Mouse (Mus musculus): Measurements from ENCODE around the gene Chka. TPM values are rescaled to one million over a fixed set of nuclear protein-coding genes. Genes with fewer than 3 reads are reported as not detected.

The Chka gene
- total RNA-seq, 2 experiments from 2014 or later: 85.8 to 106 TPM

DNA sequence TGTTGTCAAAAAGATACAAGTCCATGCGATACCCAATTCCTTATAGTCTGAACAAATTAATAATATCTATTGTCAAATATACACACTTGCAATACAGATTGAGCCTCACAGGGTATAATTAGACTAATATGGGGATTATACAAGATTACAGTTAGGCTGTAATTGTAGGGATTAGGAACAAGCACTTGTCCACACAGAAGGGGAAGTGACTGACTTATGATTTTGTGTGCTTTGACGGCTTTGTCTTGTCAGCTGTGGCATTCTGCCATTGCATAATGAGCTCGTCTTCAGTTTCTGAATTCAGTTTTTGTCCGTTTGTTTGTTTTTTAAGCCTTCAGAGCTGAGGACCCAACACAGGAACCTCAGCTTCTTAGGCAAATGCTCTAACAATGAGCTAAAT, 30.6 kb downstream of the Chka start:
- no peak for DNase-seq (ENCODE audit: low spot score in 2 of 2)

DNA sequence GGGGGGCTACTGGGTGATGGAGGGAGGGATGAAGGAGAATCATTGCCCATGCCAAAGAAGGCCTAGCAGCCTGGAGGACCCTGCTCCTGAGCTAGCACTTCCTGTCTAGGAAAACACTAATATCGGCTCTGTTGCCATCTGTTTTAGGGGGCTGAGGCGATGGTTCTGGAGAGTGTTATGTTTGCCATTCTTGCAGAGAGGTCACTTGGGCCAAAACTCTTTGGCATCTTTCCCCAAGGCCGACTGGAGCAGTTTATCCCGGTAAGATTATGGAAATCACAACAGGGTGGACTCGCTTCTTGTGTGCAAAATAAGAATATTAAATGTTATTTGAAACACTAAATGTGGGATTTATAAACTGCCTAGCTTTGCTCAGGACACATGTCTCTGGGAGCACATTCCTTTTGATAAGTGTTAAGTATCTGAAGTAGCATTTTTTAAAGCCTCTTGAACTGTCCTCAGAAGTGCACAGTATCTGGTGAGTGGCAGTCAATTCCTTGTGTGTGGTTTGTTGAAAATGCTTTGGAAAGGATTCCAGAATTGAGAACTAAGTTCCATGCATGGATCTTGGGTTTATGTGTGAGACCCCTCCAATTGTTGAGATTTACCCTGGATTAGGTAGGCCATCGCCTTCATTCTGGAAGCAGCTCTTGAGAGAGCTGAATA, 32.9 kb downstream of the Chka start:
- no peak for DNase-seq (ENCODE audit: low spot score in 2 of 2)

DNA sequence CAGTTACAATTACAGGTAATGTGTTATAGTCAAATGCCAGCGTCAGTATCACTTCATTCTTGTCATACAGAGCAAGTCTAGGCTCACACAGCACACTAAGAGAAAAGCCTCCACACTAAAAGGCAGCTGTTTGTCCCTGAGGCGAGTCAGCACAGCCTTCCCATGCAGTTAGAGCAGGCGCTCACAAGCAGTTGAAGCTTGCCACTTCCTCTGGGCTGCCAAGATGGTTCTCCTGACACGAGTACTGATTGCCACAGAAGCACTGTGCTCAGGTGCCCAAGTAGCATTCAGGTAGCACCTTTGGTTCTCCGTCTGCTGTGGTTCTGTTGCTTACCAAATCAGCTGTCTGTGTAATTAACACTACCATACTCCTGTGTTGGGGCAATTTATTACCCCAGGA, 37.5 kb downstream of the Chka start:
- DNase-seq (ENCODE audit: low spot score in 2 of 2): no peak

DNA sequence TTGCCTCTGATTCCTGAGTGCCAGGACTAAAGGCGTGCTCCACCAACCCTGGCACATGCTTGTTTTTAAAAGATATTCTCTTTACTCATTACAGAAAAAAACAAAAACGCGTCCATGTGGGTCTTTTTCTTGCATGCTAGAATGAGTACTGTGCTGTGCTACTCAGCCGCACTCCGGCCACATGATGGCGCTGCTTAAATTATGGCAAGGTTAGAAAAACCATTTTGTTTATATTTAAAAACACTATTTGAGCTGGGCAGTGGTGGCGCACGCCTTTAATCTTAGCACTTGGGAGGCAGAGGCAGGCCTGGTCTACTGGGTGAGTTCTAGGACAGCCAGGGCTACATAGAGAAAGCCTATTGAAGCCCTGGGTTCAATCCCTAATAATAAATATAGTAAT, 38.6 kb downstream of the Chka start:
- no peak for DNase-seq (ENCODE audit: low spot score in 2 of 2)

DNA sequence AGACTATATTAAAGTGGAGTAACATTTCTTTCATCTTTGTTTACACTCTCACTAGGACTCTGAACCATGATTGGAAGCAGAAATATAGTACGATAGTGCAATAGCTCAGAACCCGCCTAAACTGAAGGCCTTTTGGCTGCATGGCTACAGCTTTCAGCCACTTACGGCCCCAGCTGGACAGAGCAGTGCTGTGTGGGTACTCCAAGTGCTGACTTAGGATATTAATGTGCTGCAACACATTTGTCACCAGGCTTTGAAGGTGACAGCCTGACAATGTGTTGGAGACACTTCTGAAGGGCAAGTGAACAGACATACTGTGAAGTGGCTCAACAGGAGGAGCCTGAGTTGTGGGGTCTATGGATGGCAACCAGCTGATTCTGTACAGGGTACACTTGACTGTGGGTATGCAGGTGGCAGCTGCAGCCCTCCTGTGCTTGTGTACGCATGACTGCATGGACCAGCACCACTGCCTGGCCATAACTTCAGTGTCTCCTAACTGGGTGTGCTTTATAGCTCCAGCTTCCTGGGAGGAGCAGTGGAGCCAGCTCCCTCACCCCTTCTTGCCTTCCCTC, 42.1 kb downstream of the Chka start:
- no peak for DNase-seq (ENCODE audit: low spot score in 2 of 2)

DNA sequence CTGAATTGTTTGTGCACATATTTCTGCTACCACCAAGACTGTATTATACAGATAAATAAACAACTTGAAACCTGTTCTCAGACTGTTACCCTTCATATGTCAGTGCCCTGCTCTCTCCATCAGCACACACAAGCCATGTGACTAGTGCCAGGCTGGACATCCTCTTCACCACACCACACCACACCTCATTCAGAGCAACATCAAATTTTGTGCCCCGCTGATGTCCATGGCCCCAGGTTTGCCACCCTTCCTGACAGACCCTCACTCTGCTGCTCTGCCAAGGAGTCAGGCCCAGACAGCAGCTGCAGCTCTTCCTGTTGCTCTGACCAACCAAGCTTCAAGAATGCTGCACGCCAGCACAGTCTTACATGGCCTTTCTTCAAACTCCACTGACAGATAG, 42.7 kb downstream of the Chka start:
- DNase-seq (ENCODE audit: low spot score in 2 of 2): no peak

DNA sequence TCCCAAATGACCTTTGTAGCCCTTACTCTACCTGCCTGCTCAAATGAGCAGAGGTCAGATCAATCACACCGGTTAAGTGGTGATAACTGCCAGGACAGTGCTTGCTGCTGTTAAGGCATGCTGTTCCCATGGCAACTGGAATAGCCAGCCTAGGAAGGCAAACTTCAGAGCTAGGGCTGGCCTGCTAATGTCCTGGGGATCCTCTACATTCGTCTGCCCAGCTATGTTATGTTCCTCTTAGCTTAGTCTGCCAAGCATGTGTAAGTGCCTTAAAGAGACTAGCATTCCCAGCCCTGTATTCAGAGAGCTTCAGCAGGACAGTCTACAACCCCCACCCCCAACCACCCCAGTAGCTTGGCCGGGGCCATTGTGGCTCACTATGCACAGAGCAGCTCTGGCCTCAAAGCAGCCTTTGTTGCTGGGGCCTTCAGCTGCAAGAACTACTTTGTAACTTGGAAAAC, 43.6 kb downstream of the Chka start:
- no peak for DNase-seq (ENCODE audit: low spot score in 2 of 2)

DNA sequence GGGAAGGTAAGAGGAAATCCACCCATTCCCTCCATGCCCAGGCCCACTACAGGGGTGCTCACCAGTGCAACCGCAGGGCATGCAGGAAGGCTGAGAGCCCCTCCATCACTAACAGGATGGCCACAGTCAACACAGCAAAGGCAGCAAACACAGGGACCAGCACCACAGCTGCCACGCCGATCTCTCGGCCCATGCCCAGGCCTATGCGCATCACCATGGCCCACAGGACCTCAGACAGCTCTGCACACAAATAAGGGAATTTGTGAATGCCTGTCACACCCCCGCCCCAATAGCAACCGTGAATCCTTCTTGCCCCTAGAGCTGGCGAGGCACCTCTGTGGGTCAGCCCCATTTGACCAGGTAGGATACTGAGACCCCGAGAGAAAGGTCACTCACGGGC, 44.6 kb downstream of the Chka start:
- no peak for DNase-seq (ENCODE audit: low spot score in 2 of 2)

DNA sequence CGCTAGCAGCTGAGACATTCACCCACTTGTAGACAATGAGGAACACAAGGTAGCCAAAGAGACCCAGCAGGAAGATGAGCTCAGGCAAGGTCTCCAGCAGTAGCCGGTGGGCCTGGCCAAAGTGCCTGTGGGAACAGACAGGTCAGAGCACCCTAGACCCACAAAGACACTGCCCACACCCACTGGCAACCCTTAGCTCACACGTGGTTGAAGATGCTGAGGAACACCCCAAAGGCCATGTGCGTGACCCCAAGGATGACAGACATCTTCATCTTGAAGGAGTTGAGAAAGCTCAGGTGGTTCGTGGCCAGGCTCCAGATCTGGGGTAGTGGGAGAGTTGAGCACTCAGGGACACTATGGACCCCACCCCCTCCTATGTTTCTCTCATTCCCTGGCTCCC, 46.0 kb downstream of the Chka start:
- DNase-seq (ENCODE audit: low spot score in 2 of 2): no peak

DNA sequence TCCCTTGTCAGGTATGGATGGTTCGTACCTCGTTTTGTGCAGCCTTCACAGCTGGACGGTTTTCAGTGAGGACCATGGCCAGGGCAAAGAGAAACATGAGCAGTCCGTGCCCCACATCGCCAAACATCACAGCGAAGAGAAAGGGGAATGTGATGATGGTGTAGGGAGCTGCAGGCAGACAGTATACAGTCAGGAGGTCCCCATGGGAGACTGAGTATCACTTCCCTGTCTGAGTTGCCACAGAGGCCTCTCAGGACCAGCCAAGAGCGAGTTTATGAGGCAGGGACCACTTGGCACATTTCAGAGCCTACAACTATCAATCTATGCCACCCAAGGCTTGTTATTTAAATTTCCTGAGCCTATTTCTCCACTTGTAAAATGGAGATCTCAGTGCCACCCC, 47.4 kb downstream of the Chka start:
- DNase-seq (ENCODE audit: low spot score in 2 of 2): no peak

DNA sequence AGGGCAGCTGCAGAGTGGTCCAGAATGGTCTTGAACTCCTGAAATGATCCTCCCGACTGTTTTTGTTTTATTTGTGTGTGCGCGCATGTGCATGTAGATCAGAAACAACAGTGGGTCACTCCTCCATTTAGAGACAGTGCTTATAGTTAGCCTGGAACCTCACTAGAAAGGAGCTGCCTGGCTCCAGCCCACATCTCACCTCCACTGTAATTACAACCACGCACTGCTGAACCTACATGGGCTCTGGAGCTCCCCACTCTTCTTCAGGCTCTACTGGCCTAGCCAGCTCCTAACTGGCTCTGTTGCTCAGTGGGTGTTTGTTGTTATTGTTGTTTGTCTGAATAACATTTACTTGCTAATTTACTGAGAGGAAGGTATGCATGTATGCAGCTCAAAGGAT, 48.0 kb downstream of the Chka start:
- DNase-seq (ENCODE audit: low spot score in 2 of 2): no peak

DNA sequence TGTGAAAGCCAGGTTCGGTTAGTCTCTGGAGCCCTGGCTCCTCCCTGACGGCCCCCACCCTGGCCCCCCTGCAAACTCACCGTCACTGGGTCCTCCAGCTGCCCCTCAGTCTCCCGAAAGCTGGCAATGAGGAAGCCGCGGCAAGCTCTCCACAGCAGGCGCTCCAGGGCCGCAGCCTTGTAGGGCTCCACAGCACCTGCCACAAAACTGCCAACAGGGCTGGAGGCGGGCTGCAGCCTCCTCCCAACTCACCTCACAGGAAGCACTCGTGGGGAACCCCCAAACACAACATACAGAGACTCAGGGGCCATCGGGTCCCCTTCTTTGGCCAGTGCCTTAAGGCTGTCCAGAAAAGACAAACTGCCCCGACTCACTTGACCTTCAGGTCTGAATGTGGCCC, 51.4 kb downstream of the Chka start:
- no peak for DNase-seq (ENCODE audit: low spot score in 2 of 2)

DNA sequence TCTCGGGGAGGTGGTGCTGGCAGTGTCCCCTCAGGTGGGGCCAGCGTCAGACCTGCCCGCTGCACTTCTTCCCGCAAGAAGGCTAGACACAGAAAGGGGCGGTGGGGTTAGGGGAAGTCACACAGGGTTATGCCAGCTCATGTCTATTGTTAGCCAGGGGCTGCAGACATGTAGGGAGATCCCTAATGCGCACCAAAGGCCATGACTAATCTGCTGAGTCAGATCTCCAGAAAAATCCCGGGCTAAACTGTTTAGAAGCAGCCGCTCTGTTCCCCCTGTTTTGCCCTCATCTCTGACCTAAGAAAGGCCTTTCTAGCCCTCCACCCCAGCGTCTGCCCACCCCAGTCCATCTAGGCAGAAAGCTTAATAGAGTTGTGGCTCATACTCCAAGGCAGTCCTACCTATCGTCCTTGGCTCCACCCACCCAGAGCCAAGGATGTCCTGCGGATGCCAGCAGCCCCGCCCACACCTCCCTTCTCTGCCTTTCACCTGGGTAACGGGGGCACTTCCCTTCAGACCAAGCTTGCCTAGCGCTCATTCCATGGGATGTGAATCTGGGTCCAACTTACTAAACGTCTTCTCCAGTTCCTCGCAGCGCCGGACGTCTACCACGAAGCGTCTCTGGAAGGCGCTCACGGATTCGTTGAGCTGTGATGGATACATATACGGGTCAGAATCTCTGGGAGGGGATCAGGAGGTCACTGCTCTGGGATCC, 52.2 kb downstream of the Chka start:
- DNase-seq (ENCODE audit: low spot score in 2 of 2): no peak

DNA sequence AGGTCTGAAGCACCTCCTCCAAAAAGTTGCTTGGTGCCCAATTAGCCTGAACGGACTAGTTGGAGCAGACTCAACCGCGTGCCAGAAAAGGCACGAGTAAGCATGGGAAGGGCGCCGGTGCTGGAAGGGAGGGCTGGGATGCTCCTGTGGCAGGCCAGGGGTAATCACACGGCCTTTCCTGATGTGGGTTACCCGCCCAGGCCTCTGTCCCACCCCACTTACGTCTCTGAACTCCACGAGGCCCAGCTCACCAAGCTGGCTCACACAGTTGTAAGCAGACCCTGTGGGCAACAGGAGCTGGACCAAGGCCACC, 52.7 kb downstream of the Chka start:
- DNase-seq (ENCODE audit: low spot score in 2 of 2): no peak

DNA sequence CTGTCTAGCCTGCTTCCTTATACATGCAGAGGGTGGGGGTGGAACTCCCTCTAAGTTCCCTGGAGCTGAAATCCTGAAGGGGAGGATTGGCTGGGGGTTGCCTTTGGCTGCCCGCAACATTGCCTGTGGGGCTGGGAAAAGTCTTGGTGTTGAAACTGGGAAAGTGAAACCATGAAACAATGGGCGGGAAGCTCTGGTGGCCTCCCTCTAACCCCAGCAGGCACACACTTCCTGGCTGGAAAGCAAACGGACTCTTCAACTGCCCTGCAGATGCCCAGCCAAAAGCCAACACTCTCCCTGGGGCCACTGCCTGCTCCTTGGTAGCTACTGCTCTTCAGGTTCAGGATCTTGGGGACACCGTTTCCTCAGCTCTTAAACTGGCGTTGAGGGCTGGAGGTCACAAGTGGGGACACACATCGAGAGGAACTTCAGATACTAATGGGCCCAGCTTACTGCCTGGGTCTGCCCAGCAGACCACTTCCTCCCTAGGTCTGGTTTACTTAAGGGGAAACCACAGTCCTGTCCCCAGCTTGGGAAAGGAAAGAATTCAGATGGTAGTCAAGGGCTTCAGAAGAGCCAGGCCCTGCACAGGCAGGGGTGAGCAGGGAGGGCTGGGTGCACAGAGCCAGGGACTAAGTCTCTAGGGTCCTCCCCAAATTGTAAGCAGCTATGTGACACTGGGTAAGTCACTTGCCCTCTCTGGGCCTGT, 53.8 kb downstream of the Chka start:
- DNase-seq (ENCODE audit: low spot score in 2 of 2): no peak

DNA sequence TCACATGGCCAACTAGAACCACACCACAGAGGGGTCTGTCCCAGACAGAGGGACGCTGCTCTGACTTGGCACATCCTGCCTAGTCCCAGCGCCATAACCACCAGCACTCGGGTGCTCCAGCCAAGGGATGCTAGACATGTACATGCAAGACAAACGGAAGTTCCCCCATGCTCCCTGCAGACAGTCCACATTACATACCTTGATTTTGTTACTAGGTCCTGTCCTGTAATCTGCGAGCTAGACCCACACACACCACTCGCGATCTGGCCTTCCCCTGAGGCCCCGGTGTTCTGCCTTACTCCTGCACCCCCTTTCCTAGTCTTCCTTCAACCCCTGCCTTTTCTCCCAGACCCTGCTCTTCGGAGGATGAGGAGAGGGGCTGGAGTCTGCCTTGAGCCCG, 54.8 kb downstream of the Chka start:
- DNase-seq (ENCODE audit: low spot score in 2 of 2): no peak

DNA sequence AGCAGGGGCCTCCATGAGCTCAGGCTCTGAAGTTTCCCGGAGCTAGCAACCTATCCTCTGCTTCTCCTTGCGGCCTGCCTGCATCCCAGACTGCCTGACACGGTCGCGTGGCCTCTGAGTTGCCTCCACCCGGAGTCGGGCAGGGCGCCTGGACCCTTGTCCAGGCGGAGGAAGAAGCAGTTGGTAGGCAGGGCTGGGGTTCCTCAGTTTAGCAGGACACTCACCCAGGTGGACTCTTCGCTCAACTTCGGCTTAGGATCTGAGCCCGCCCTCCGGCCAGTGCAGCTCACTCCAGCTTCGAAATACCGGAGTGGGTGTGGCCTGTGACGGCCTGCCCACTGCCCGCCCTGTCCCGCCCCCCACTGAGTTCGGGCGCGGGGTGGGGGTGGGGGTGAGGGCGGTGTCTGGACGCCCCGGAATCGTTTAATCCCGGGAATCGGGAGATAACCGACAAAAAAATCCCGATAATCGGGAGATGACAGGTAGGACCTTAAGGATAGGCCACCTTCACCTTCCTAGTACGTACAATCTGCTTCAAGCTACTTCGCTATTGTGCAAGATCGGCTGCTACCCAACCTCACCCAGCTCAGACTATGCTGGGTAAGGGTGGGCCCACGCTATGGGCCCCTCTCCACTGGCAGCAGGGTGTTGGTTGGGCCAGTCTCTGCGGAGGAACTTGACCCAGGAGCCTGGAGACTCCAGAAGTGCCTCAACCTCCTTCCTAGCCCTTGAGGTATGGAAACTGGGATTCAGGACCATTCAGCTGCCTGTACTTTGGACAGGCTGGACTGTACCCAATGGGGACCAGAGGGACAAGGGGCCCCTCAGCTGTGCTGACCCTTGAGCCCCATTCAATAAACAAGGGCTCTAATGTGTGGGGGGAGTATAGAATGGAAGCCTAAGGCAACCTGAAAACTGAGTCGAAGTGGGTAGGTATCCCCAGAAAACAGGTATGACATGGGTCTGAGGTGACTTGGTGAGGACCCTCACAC, 55.5 kb downstream of the Chka start, which contains the start of gene Tcirg1:
Gene Tcirg1 (minus strand): TSS at position 339 of the 992 bp plus-strand sequence.
- DNase-seq (ENCODE audit: low spot score in 2 of 2): peak; percentile 50 to 65

DNA sequence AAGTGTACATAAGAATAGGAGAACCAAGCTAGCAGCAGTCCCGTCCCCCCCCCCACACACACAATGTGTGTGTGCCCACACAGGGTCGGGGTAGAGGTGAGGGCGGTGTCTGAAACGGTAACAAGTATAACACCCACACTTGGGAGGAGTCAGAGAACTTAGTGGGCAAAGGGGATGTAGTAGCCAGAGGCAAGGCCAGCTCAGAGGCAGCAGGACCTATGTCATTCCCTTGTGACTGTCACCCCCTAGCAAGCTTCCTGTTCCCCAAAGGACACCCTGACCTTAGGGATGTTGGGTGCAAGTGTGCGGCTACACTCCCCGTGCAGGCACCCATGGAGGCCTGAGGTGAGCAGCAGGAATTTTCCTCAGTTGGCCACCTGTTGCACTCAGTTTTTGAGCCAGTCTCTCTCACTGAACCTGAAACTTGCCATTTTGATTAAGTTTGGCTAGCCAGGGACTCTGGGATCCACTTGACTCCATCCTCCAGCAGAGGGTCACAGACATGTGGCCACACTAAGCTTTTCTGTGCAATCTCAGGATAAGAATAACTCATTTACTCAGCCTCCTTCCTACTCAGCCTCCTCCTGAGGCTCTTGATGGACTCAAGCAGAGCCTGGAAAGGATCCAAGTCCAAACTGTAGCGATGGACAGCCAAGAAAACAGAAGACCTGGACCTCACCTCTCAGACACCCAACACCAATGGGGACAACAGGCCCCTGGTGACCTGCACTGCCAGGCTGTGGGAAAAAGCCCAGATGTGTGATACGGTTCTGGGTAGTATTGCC, 56.5 kb downstream of the Chka start:
- no peak for DNase-seq (ENCODE audit: low spot score in 2 of 2)

DNA sequence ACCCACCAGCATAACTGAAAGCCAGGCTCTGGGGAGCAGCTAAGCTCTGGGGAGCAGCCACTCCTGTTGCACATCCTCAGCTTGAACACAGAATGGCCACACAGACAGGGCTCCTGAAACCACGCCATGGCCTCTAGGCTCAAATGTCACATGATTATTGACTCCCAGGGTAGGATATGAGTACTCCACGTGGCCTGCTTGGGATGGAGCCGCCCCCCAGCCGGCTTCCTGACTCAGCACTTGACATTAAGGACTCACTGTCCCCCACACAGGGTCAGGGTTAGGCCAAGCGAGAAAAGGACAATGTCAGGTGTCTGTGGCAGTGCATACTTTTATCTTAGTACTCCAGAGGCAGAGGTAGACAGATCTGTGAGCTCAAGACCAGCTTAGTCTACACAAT, 58.6 kb downstream of the Chka start:
- no peak for DNase-seq (ENCODE audit: low spot score in 2 of 2)

Measured in layer of hippocampus, adult 18-20 months (tissue).